Mouse (Mus musculus) stomach, embryonic 14.5 days (tissue): ENCODE results near the gene Nfib. TPM values are rescaled to one million over a fixed set of nuclear protein-coding genes. Genes with fewer than 3 reads are reported as not detected.

Experiments used
- ATAC-seq: fragments of 200-750 bp; cut with Nextera tagmentation; 2 replicates; pipeline ENCODE4 v1.8.0; 2017; ENCODE audit warnings: low read depth, moderate TSS enrichment; ENCODE audit not compliant: insufficient number of reproducible peaks, insufficient read depth, low FRiP score
- H3K27ac ChIP-seq: fragments of 300-500 bp; sonication (generic); 2 replicates; pipeline ENCODE4 v1.5.1; 2014; ENCODE audit warnings: mild to moderate bottlenecking, low read length, moderate library complexity, mixed read lengths
- H3K27me3 ChIP-seq: fragments of 300-500 bp; sonication (generic); 2 replicates; pipeline ENCODE4 v1.6.1; 2014; ENCODE audit warnings: low read length, control low read depth, mixed read lengths; ENCODE audit not compliant: control insufficient read depth, insufficient read depth
- H3K36me3 ChIP-seq: fragments of 300-500 bp; sonication (generic); 2 replicates; pipeline ENCODE4 v1.6.1; 2014; ENCODE audit warnings: mild to moderate bottlenecking, control low read depth, low read length, moderate library complexity, mixed read lengths; ENCODE audit not compliant: control insufficient read depth, insufficient read depth
- H3K4me1 ChIP-seq: fragments of 300-500 bp; sonication (generic); 2 replicates; pipeline ENCODE4 v1.6.1; 2014; ENCODE audit warnings: low read length, control low read depth, mixed read lengths; ENCODE audit not compliant: control insufficient read depth, insufficient read depth
- H3K4me2 ChIP-seq: fragments of 300-500 bp; sonication (generic); replicated peaks from 2 replicates; pipeline ENCODE4 v1.6.1; 2014; ENCODE audit warnings: low read depth, low read length, control low read depth
- H3K4me3 ChIP-seq: fragments of 300-500 bp; sonication (generic); 2 replicates; pipeline ENCODE4 v1.5.1; 2014; ENCODE audit warnings: low read depth, low read length, control low read depth
- H3K9ac ChIP-seq: fragments of 300-500 bp; sonication (generic); replicated peaks from 2 replicates; pipeline ENCODE4 v1.6.1; 2014; ENCODE audit warnings: low read depth, mild to moderate bottlenecking, control low read depth, low read length, moderate library complexity, mixed read lengths
- H3K9me3 ChIP-seq: fragments of 300-500 bp; sonication (generic); 2 replicates; pipeline ENCODE4 v1.6.1; 2016; ENCODE audit warnings: low read depth, low read length, control low read depth; ENCODE audit not compliant: control insufficient read depth
- WGBS: fragments of 180-500 bp; shearing (Covaris S2); extraction: QIAGEN DNeasy Blood & Tissue Kit; methylation state at CpG from one replicate; pipeline ENCODE4 v1.1.7; 2014; 5-methylcytosine and 5-hydroxymethylcytosine counted together
- polyA plus RNA-seq: library from polyadenylated mRNA; unstranded; fragments of >200 nt; fragmentation: Nextera tagmentation; extraction: Ambion mirVana; gene quantifications from 2 replicates; pipeline ENCODE4 v1.2.1, GENCODE M21; 2014

Nfib gene
- polyA plus RNA-seq, 1 experiment from 2014 or later = 94.5 TPM

- H3K4me1 ChIP-seq = peaks cover 35% of the 10 kb centered on the region
- peak overlapping the region; percentile 99 for H3K9ac ChIP-seq
- H3K9me3 ChIP-seq = no peaks in the 10 kb centered on the region
- H3K27me3 ChIP-seq = no peaks in the 10 kb centered on the region
- peak overlapping the region; percentile 91 for H3K4me2 ChIP-seq
- peak overlapping the region; percentile 100 for H3K27ac ChIP-seq
- ATAC-seq = no peak
- peak overlapping the region; percentile 99 for H3K4me3 ChIP-seq
- H3K36me3 ChIP-seq = no peaks in the 10 kb centered on the region
- WGBS = under 1% methylated on average over 62 of the region's 62 CpGs
These were observed 201.0 kb downstream of the Nfib start for GRCm38 (mm10) chr4:82504284-82505120.

GRCm38 (mm10) chr4:82504015-82504283 is 201.6 kb downstream of the Nfib start:
- peaks cover 33% of the 10 kb centered on the region for H3K4me1 ChIP-seq
- H3K9me3 ChIP-seq = no peaks in the 10 kb centered on the region
- H3K4me2 ChIP-seq = peak overlapping the region; percentile 91
- H3K9ac ChIP-seq = peak overlapping the region; percentile 99
- no peaks in the 10 kb centered on the region for H3K27me3 ChIP-seq
- H3K36me3 ChIP-seq = no peaks in the 10 kb centered on the region
- peak overlapping the region; percentile 100 for H3K27ac ChIP-seq
- no peak for ATAC-seq
- peak overlapping the region; percentile 99 for H3K4me3 ChIP-seq
- WGBS = under 1% methylated on average over 10 of the region's 10 CpGs

GRCm38 (mm10) chr4:82503274-82504014 is 202.1 kb downstream of the Nfib start:
- Histone ChIP-seq H3K27me3 (no peaks in the 10 kb centered on the region), H3K4me2 (peak overlapping the region; percentile 91), H3K27ac (peak overlapping the region; percentile 100; the same call in 1 of the 2 replicates), H3K36me3 (peaks cover 2% of the 10 kb centered on the region; the same call in 1 of the 2 replicates), H3K9ac (peak overlapping the region; percentile 99), H3K4me3 (peak overlapping the region; percentile 99), H3K4me1 (peaks cover 29% of the 10 kb centered on the region), H3K9me3 (no peaks in the 10 kb centered on the region)
- 8% methylated on average over 8 of the region's 8 CpGs for WGBS
- no peak for ATAC-seq

GRCm38 (mm10) chr4:82502611-82503010 is 202.9 kb downstream of the Nfib start:
- peak overlapping the region; percentile 99 for H3K4me3 ChIP-seq
- no peak for ATAC-seq
- 26% methylated on average over 2 of the region's 2 CpGs for WGBS
- peak overlapping the region; percentile 39 for H3K9ac ChIP-seq
- H3K27me3 ChIP-seq = no peaks in the 10 kb centered on the region
- peak overlapping the region; percentile 91 for H3K4me2 ChIP-seq
- no peak overlapping the region for H3K27ac ChIP-seq
- H3K9me3 ChIP-seq = no peaks in the 10 kb centered on the region
- peaks cover 28% of the 10 kb centered on the region for H3K4me1 ChIP-seq
- H3K36me3 ChIP-seq = peaks cover 10% of the 10 kb centered on the region

- peaks cover 15% of the 10 kb centered on the region for H3K36me3 ChIP-seq
- H3K4me2 ChIP-seq = peak overlapping the region; percentile 91
- no peak overlapping the region for H3K27ac ChIP-seq
- no peaks in the 10 kb centered on the region for H3K27me3 ChIP-seq
- H3K4me1 ChIP-seq = peaks cover 30% of the 10 kb centered on the region
- peak overlapping the region; percentile 99 for H3K4me3 ChIP-seq
- 27% methylated on average over 5 of the region's 5 CpGs for WGBS
- no peak for ATAC-seq
- H3K9ac ChIP-seq = peak overlapping the region; percentile 39; the same call in 1 of the 2 replicates
- H3K9me3 ChIP-seq = no peaks in the 10 kb centered on the region
These were observed 203.5 kb downstream of the Nfib start for GRCm38 (mm10) chr4:82502012-82502411.

- Histone ChIP-seq H3K4me2 (peak overlapping the region; percentile 91), H3K4me1 (peaks cover 35% of the 10 kb centered on the region), H3K27me3 (no peaks in the 10 kb centered on the region), H3K9ac (no peak overlapping the region; the same call in 1 of the 2 replicates), H3K4me3 (peak overlapping the region; percentile 99; the same call in 1 of the 2 replicates), H3K36me3 (peaks cover 16% of the 10 kb centered on the region), H3K27ac (no peak overlapping the region), H3K9me3 (no peaks in the 10 kb centered on the region)
- ATAC-seq = no peak
- WGBS = 65% methylated on average over 5 of the region's 5 CpGs
These were observed 204.9 kb downstream of the Nfib start for GRCm38 (mm10) chr4:82500578-82501098.

DNA sequence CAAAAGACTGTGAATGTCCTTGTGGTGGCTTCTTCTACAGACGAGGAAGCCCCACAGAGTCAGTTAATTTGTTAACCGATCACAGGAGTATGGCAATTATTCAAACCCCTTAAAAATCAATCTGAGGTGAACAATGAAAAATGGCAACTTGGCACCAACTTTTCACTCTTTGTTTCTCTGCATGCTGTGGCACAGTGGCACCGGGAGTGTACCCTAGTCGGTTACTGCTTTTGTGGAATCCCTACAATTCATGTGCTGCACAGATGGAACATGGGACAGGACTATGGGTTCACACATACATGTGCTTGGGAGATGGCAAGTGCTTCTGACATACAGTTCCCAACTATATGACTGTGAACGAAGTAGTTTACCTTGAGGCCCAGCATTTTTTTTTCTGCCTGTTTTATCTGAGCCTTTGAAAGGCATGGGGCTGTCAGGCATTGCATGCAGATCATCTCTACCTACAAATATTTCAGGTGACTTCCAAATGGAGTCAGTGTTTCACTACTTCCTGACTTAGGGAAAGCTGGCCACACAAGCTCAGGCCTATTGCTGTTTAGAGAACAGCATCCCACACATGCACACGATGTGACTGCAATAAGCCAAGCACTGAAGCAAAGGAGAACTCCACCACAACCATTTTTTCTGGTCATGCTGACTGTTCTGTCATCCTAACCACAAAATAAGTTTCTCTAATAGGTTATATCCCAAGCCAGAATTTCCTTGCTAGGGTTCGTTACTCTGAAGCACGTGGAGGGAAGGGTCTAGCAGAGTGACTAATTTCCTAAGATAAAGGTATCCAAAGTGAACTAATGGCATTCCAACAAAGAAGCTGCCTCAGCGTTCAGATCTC is 205.6 kb downstream of the Nfib start:
- Histone ChIP-seq H3K9me3 (no peaks in the 10 kb centered on the region), H3K27me3 (no peaks in the 10 kb centered on the region), H3K9ac (no peak overlapping the region), H3K36me3 (peaks cover 16% of the 10 kb centered on the region), H3K4me2 (peak overlapping the region; percentile 91), H3K4me1 (peaks cover 35% of the 10 kb centered on the region), H3K27ac (no peak overlapping the region), H3K4me3 (peak overlapping the region; percentile 99; the same call in 1 of the 2 replicates)
- WGBS = 56% methylated on average over 9 of the region's 9 CpGs
- no peak for ATAC-seq

DNA sequence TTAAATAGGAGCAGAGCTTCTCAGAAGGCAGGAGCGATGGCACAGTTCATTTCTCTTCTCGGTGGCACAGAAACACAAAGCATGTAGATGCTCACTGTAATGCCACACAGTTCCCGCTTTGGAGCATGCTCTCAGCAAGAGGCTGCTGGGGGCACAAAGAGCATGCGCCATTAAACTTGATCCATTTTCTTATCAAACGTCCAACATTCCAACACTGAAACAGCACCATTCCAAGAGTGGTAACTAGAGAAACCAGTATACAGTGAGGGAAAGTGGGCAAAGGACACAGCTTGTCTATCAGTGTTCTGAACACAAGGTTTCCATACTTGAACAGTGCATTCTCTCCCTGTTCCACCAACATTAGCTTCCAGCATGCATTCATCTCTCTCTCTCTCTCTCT is 206.3 kb downstream of the Nfib start:
- no peak for ATAC-seq
- H3K27ac ChIP-seq = no peak overlapping the region
- peaks cover 35% of the 10 kb centered on the region for H3K4me1 ChIP-seq
- H3K27me3 ChIP-seq = no peaks in the 10 kb centered on the region
- 0 out of 2 replicates have a peak overlapping the region, but pooled peaks have one; percentile 7 for H3K4me2 ChIP-seq
- WGBS = 63% methylated on average over 5 of the region's 5 CpGs
- no peak overlapping the region for H3K9ac ChIP-seq
- peaks cover 16% of the 10 kb centered on the region for H3K36me3 ChIP-seq
- H3K4me3 ChIP-seq = no peak overlapping the region
- H3K9me3 ChIP-seq = no peaks in the 10 kb centered on the region
